Mouse (Mus musculus) limb, embryonic 10.5 days (tissue): Measurements from ENCODE around the gene Atp6v1e2. TPM values are rescaled to one million over a fixed set of nuclear protein-coding genes. Genes with fewer than 3 reads are reported as not detected.
A peak's percentile ranks its signal among the peaks of the same experiment; 100 is the strongest.

Experiments used
- DNase-seq: peaks from one replicate; pipeline ENCODE4 v3.0.0-alpha.2; 2017; ENCODE audit warnings: low spot score
- H3K27ac ChIP-seq: fragments of 300-500 bp; sonication (generic); 2 replicates; pipeline ENCODE4 v1.5.1; 2016; ENCODE audit warnings: mild to moderate bottlenecking
- H3K27me3 ChIP-seq: fragments of 300-500 bp; sonication (generic); 2 replicates; pipeline ENCODE4 v1.6.1; 2016; ENCODE audit warnings: low read depth, mild to moderate bottlenecking; ENCODE audit not compliant: poor library complexity, severe bottlenecking
- H3K36me3 ChIP-seq: fragments of 300-500 bp; sonication (generic); 2 replicates; pipeline ENCODE4 v1.6.1; 2016; ENCODE audit warnings: mild to moderate bottlenecking, moderate library complexity
- H3K4me1 ChIP-seq: fragments of 300-500 bp; sonication (generic); 2 replicates; pipeline ENCODE4 v1.6.1; 2016
- H3K4me3 ChIP-seq: fragments of 300-500 bp; sonication (generic); 2 replicates; pipeline ENCODE4 v1.5.1; 2016; ENCODE audit warnings: mild to moderate bottlenecking, moderate library complexity
- H3K9me3 ChIP-seq: fragments of 300-500 bp; sonication (generic); replicated peaks from 2 replicates; pipeline ENCODE4 v1.6.1; 2016; ENCODE audit warnings: mild to moderate bottlenecking
- WGBS: fragments of 180-500 bp; shearing (Covaris S2); methylation state at CpG from one replicate; pipeline ENCODE4 v1.1.7; 2016; 5-methylcytosine and 5-hydroxymethylcytosine counted together
- polyA plus RNA-seq: library from polyadenylated mRNA; unstranded; fragments of >200 nt; fragmentation: Nextera tagmentation; extraction: Ambion mirVana; gene quantifications from 2 replicates; pipeline ENCODE4 v1.2.1, GENCODE M21; 2016

Gene Atp6v1e2
- polyA plus RNA-seq, 1 experiment from 2014 or later = not detected

- WGBS = under 1% methylated on average over 71 of the region's 86 CpGs
- peaks cover 48% of the 10 kb centered on the region for H3K4me1 ChIP-seq
These were observed 15.3 kb upstream of the Atp6v1e2 start, which contains the start of gene Rhoq for GRCm38 (mm10) chr17:86962894-86963585. Rhoq (plus strand) TSS chr17:86963082.

GRCm38 (mm10) chr17:86962297-86962893 is 14.7 kb upstream of the Atp6v1e2 start:
- no peaks in the 10 kb centered on the region for H3K27me3 ChIP-seq
- peak overlapping the region; percentile 93 for H3K4me3 ChIP-seq
- peaks cover 48% of the 10 kb centered on the region for H3K4me1 ChIP-seq
- no peaks in the 10 kb centered on the region for H3K9me3 ChIP-seq
- H3K27ac ChIP-seq = peak overlapping the region; percentile 95
- WGBS = under 1% methylated on average over 24 of the region's 24 CpGs
- H3K36me3 ChIP-seq = 0 out of 2 replicates have a peak, but pooled peaks cover 15% of the 10 kb centered on the region
- DNase-seq = peak; percentile 86

More at GRCm38 (mm10) chr17:86962894-86963585, 15.3 kb upstream of the Atp6v1e2 start, which contains the start of gene Rhoq:
- Histone ChIP-seq H3K4me3 (peak within 1 kb of the TSS; percentile 93), H3K9me3 (no peaks in the 10 kb centered on the region), H3K36me3 (0 out of 2 replicates have a peak, but pooled peaks cover 20% of the 10 kb centered on the region), H3K27ac (peak within 1 kb of the TSS; percentile 95), H3K27me3 (no peaks in the 10 kb centered on the region)
- DNase-seq = peak; percentile 89

GRCm38 (mm10) chr17:86961301-86961841 is 13.7 kb upstream of the Atp6v1e2 start:
- no peaks in the 10 kb centered on the region for H3K27me3 ChIP-seq
- DNase-seq = no peak
- H3K9me3 ChIP-seq = no peaks in the 10 kb centered on the region
- peaks cover 48% of the 10 kb centered on the region for H3K4me1 ChIP-seq
- 65% methylated on average over 8 of the region's 8 CpGs for WGBS
- H3K27ac ChIP-seq = peak overlapping the region; percentile 95
- H3K4me3 ChIP-seq = no peak overlapping the region
- 0 out of 2 replicates have a peak, but pooled peaks cover 7% of the 10 kb centered on the region for H3K36me3 ChIP-seq

- H3K4me3 ChIP-seq = no peak overlapping the region
- H3K36me3 ChIP-seq = no peaks in the 10 kb centered on the region
- no peak for DNase-seq
- H3K27me3 ChIP-seq = no peaks in the 10 kb centered on the region
- H3K27ac ChIP-seq = no peak overlapping the region
- peaks cover 26% of the 10 kb centered on the region for H3K4me1 ChIP-seq
- H3K9me3 ChIP-seq = no peaks in the 10 kb centered on the region
- WGBS = 88% methylated on average over 14 of the region's 14 CpGs
These were observed 10.3 kb upstream of the Atp6v1e2 start for GRCm38 (mm10) chr17:86957968-86958367.

- H3K4me1 ChIP-seq = peaks cover 25% of the 10 kb centered on the region
- H3K27ac ChIP-seq = no peak overlapping the region
- H3K36me3 ChIP-seq = no peaks in the 10 kb centered on the region
- WGBS = 94% methylated on average over 5 of the region's 5 CpGs
- no peak overlapping the region for H3K4me3 ChIP-seq
- H3K9me3 ChIP-seq = no peaks in the 10 kb centered on the region
- H3K27me3 ChIP-seq = no peaks in the 10 kb centered on the region
- no peak for DNase-seq
These were observed 9.5 kb upstream of the Atp6v1e2 start for GRCm38 (mm10) chr17:86957239-86957638.

- peaks cover 10% of the 10 kb centered on the region for H3K4me1 ChIP-seq
- 0 out of 2 replicates have a peak overlapping the region, but pooled peaks have one; percentile 8 for H3K27ac ChIP-seq
- H3K27me3 ChIP-seq = no peaks in the 10 kb centered on the region
- 79% methylated on average over 6 of the region's 6 CpGs for WGBS
- H3K4me3 ChIP-seq = no peak overlapping the region
- H3K9me3 ChIP-seq = no peaks in the 10 kb centered on the region
- no peak for DNase-seq
- H3K36me3 ChIP-seq = no peaks in the 10 kb centered on the region
These were observed 1.1 kb upstream of the Atp6v1e2 start for GRCm38 (mm10) chr17:86948801-86949200.

GRCm38 (mm10) chr17:86946078-86946477 is 1.6 kb downstream of the Atp6v1e2 start:
- Histone ChIP-seq H3K27ac (no peak overlapping the region), H3K4me1 (peaks cover 21% of the 10 kb centered on the region), H3K9me3 (no peaks in the 10 kb centered on the region), H3K36me3 (no peaks in the 10 kb centered on the region), H3K27me3 (peaks cover 12% of the 10 kb centered on the region; the same call in 1 of the 2 replicates), H3K4me3 (no peak overlapping the region)
- WGBS = 51% methylated on average over 4 of the region's 4 CpGs
- DNase-seq = no peak

GRCm38 (mm10) chr17:86943158-86943557 is 4.5 kb downstream of the Atp6v1e2 start:
- 88% methylated on average over 6 of the region's 6 CpGs for WGBS
- H3K4me1 ChIP-seq = peaks cover 24% of the 10 kb centered on the region

GRCm38 (mm10) chr17:86942112-86942511 is 5.6 kb downstream of the Atp6v1e2 start:
- Histone ChIP-seq H3K9me3 (no peaks in the 10 kb centered on the region), H3K27ac (no peak overlapping the region), H3K4me1 (peaks cover 29% of the 10 kb centered on the region), H3K4me3 (no peak overlapping the region), H3K27me3 (peaks cover 26% of the 10 kb centered on the region; the same call in 1 of the 2 replicates), H3K36me3 (no peaks in the 10 kb centered on the region)
- 59% methylated on average over 6 of the region's 6 CpGs for WGBS
- no peak for DNase-seq

More at GRCm38 (mm10) chr17:86943158-86943557, 4.5 kb downstream of the Atp6v1e2 start:
- H3K27ac ChIP-seq = no peak overlapping the region
- peaks cover 24% of the 10 kb centered on the region; the same call in 1 of the 2 replicates for H3K27me3 ChIP-seq
- no peak overlapping the region for H3K4me3 ChIP-seq
- no peaks in the 10 kb centered on the region for H3K9me3 ChIP-seq
- no peaks in the 10 kb centered on the region for H3K36me3 ChIP-seq
- no peak for DNase-seq

- H3K9me3 ChIP-seq = no peaks in the 10 kb centered on the region
- H3K4me1 ChIP-seq = peaks cover 30% of the 10 kb centered on the region
- no peak for DNase-seq
- H3K27ac ChIP-seq = no peak overlapping the region
- WGBS = 67% methylated on average over 7 of the region's 7 CpGs
- H3K27me3 ChIP-seq = peaks cover 55% of the 10 kb centered on the region
- no peak overlapping the region for H3K4me3 ChIP-seq
- H3K36me3 ChIP-seq = no peaks in the 10 kb centered on the region
These were observed 9.0 kb downstream of the Atp6v1e2 start for GRCm38 (mm10) chr17:86938683-86939082.

- 5% methylated on average over 20 of the region's 20 CpGs for WGBS
- DNase-seq = peak; percentile 70
- no peaks in the 10 kb centered on the region for H3K9me3 ChIP-seq
- H3K4me1 ChIP-seq = peaks cover 30% of the 10 kb centered on the region
- H3K36me3 ChIP-seq = no peaks in the 10 kb centered on the region
- peak overlapping the region; percentile 46 for H3K4me3 ChIP-seq
- peak overlapping the region; percentile 56; the same call in 1 of the 2 replicates for H3K27ac ChIP-seq
- H3K27me3 ChIP-seq = peaks cover 65% of the 10 kb centered on the region
These were observed 10.1 kb downstream of the Atp6v1e2 start for GRCm38 (mm10) chr17:86937497-86938155.

- peak overlapping the region; percentile 46; the same call in 1 of the 2 replicates for H3K4me3 ChIP-seq
- WGBS = 80% methylated on average over 2 of the region's 2 CpGs
- H3K4me1 ChIP-seq = peaks cover 28% of the 10 kb centered on the region
- H3K9me3 ChIP-seq = no peaks in the 10 kb centered on the region
- no peaks in the 10 kb centered on the region for H3K36me3 ChIP-seq
- no peak overlapping the region for H3K27ac ChIP-seq
- no peak for DNase-seq
- H3K27me3 ChIP-seq = peaks cover 67% of the 10 kb centered on the region
These were observed 10.6 kb downstream of the Atp6v1e2 start for GRCm38 (mm10) chr17:86937064-86937463.
